Mouse (Mus musculus) heart, embryonic 11.5 days (tissue): ENCODE measurements around the gene Dip2b. TPM values are rescaled to one million over a fixed set of nuclear protein-coding genes. Genes with fewer than 3 reads are reported as not detected.

ENCODE experiments used
- ATAC-seq: fragments of 200-750 bp; cut with Nextera tagmentation; replicated peaks from 2 replicates; pipeline ENCODE4 v1.8.0; 2017; ENCODE audit warnings: moderate library complexity; ENCODE audit not compliant: insufficient number of reproducible peaks, low FRiP score, low TSS enrichment
- H3K27ac ChIP-seq: fragments of 300-500 bp; sonication (generic); 2 replicates; pipeline ENCODE4 v1.5.1; 2014; ENCODE audit warnings: mild to moderate bottlenecking, low read depth, low read length
- H3K27me3 ChIP-seq: fragments of 300-500 bp; sonication (generic); 2 replicates; pipeline ENCODE4 v1.6.1; 2014; ENCODE audit warnings: mild to moderate bottlenecking, low read length, mixed read lengths; ENCODE audit not compliant: control insufficient read depth, insufficient read depth
- H3K36me3 ChIP-seq: fragments of 300-500 bp; sonication (generic); 2 replicates; pipeline ENCODE4 v1.6.1; 2014; ENCODE audit warnings: mild to moderate bottlenecking, low read length, moderate library complexity, mixed read lengths; ENCODE audit not compliant: control insufficient read depth, insufficient read depth
- H3K4me1 ChIP-seq: fragments of 300-500 bp; sonication (generic); 2 replicates; pipeline ENCODE4 v1.6.1; 2014; ENCODE audit warnings: low read length; ENCODE audit not compliant: control insufficient read depth, insufficient read depth
- H3K4me2 ChIP-seq: fragments of 300-500 bp; sonication (generic); 2 replicates; pipeline ENCODE4 v1.6.1; 2014; ENCODE audit warnings: mild to moderate bottlenecking, moderate library complexity
- H3K4me3 ChIP-seq: fragments of 300-500 bp; sonication (generic); 2 replicates; pipeline ENCODE4 v1.5.1; 2014; ENCODE audit warnings: low read depth, low read length
- H3K9ac ChIP-seq: fragments of 300-500 bp; sonication (generic); 2 replicates; pipeline ENCODE4 v1.6.1; 2014; ENCODE audit warnings: mild to moderate bottlenecking, low read depth, low read length, moderate library complexity
- H3K9me3 ChIP-seq: fragments of 300-500 bp; sonication (generic); replicated peaks from 2 replicates; pipeline ENCODE4 v1.6.1; 2016; ENCODE audit warnings: low read length; ENCODE audit not compliant: control insufficient read depth
- WGBS: fragments of 180-500 bp; shearing (Covaris S2); extraction: QIAGEN DNeasy Blood & Tissue Kit; methylation state at CpG from one replicate; pipeline ENCODE4 v1.1.7; 2014; ENCODE audit not compliant: insufficient replicate concordance; 5-methylcytosine and 5-hydroxymethylcytosine counted together
- polyA plus RNA-seq: library from polyadenylated mRNA; unstranded; fragments of >200 nt; fragmentation: Nextera tagmentation; extraction: Ambion mirVana; gene quantifications from 2 replicates; pipeline ENCODE4 v1.2.1, GENCODE M21; 2014

Gene Dip2b
- polyA plus RNA-seq, 1 experiment from 2014 or later: 16.6 TPM

- Histone ChIP-seq H3K36me3 (no peaks in the 10 kb centered on the region), H3K27ac (no peak overlapping the region), H3K4me2 (no peak overlapping the region), H3K9ac (no peak overlapping the region), H3K27me3 (no peaks in the 10 kb centered on the region), H3K9me3 (no peaks in the 10 kb centered on the region), H3K4me1 (peaks cover 17% of the 10 kb centered on the region), H3K4me3 (no peak overlapping the region)
- 92% methylated on average over 5 of the region's 5 CpGs for WGBS
- ATAC-seq: no peak
Measured at GRCm38 (mm10) chr15:100082733-100083132, 44.3 kb downstream of the Dip2b start.

- no peak overlapping the region for H3K27ac ChIP-seq
- ATAC-seq: no peak
- WGBS: 72% methylated on average over 6 of the region's 6 CpGs
- H3K27me3 ChIP-seq: no peaks in the 10 kb centered on the region
- H3K9me3 ChIP-seq: no peaks in the 10 kb centered on the region
- peaks cover 19% of the 10 kb centered on the region for H3K4me1 ChIP-seq
- no peaks in the 10 kb centered on the region for H3K36me3 ChIP-seq
- H3K4me3 ChIP-seq: no peak overlapping the region
- H3K9ac ChIP-seq: no peak overlapping the region
- H3K4me2 ChIP-seq: no peak overlapping the region
Measured at GRCm38 (mm10) chr15:100083882-100084281, 45.4 kb downstream of the Dip2b start.

- H3K27ac ChIP-seq: no peak overlapping the region
- peaks cover 20% of the 10 kb centered on the region for H3K4me1 ChIP-seq
- ATAC-seq: no peak
- H3K4me2 ChIP-seq: no peak overlapping the region
- no peak overlapping the region for H3K4me3 ChIP-seq
- no peaks in the 10 kb centered on the region for H3K27me3 ChIP-seq
- H3K9ac ChIP-seq: no peak overlapping the region
- no peaks in the 10 kb centered on the region for H3K36me3 ChIP-seq
- no peaks in the 10 kb centered on the region for H3K9me3 ChIP-seq
- 82% methylated on average over 4 of the region's 4 CpGs for WGBS
Measured at GRCm38 (mm10) chr15:100084882-100085281, 46.4 kb downstream of the Dip2b start.

GRCm38 (mm10) chr15:100088021-100088420, 49.6 kb downstream of the Dip2b start:
- H3K4me1 ChIP-seq: peaks cover 25% of the 10 kb centered on the region
- H3K4me2 ChIP-seq: no peak overlapping the region
- no peaks in the 10 kb centered on the region for H3K27me3 ChIP-seq
- H3K4me3 ChIP-seq: no peak overlapping the region
- no peak for ATAC-seq
- H3K36me3 ChIP-seq: no peaks in the 10 kb centered on the region
- no peak overlapping the region for H3K27ac ChIP-seq
- 92% methylated on average over 7 of the region's 7 CpGs for WGBS
- H3K9ac ChIP-seq: no peak overlapping the region
- no peaks in the 10 kb centered on the region for H3K9me3 ChIP-seq

GRCm38 (mm10) chr15:100089645-100090053, 51.2 kb downstream of the Dip2b start:
- Histone ChIP-seq H3K4me1 (peaks cover 25% of the 10 kb centered on the region), H3K27me3 (no peaks in the 10 kb centered on the region), H3K9me3 (no peaks in the 10 kb centered on the region), H3K9ac (no peak overlapping the region), H3K27ac (no peak overlapping the region), H3K4me3 (no peak overlapping the region), H3K4me2 (no peak overlapping the region), H3K36me3 (no peaks in the 10 kb centered on the region)
- WGBS: 35% methylated on average over 8 of the region's 8 CpGs
- no peak; the same call in 1 of the 2 replicates for ATAC-seq

GRCm38 (mm10) chr15:100091818-100092217, 53.4 kb downstream of the Dip2b start:
- 44% methylated on average over 8 of the region's 8 CpGs for WGBS
- Histone ChIP-seq H3K27ac (peak overlapping the region; percentile 32), H3K36me3 (no peaks in the 10 kb centered on the region), H3K4me2 (no peak overlapping the region), H3K9me3 (no peaks in the 10 kb centered on the region), H3K4me1 (peaks cover 22% of the 10 kb centered on the region), H3K27me3 (no peaks in the 10 kb centered on the region), H3K4me3 (no peak overlapping the region), H3K9ac (no peak overlapping the region)
- ATAC-seq: no peak

GRCm38 (mm10) chr15:100092258-100092657, 53.8 kb downstream of the Dip2b start:
- H3K27ac ChIP-seq: peak overlapping the region; percentile 32

GRCm38 (mm10) chr15:100096587-100097428, 58.3 kb downstream of the Dip2b start:
- no peaks in the 10 kb centered on the region for H3K36me3 ChIP-seq
- H3K4me1 ChIP-seq: peaks cover 23% of the 10 kb centered on the region
- 63% methylated on average over 7 of the region's 7 CpGs for WGBS
- no peak for ATAC-seq
- H3K4me3 ChIP-seq: no peak overlapping the region
- H3K27ac ChIP-seq: no peak overlapping the region
- H3K9me3 ChIP-seq: no peaks in the 10 kb centered on the region
- H3K9ac ChIP-seq: no peak overlapping the region
- H3K27me3 ChIP-seq: no peaks in the 10 kb centered on the region
- no peak overlapping the region for H3K4me2 ChIP-seq

More at GRCm38 (mm10) chr15:100092258-100092657, 53.8 kb downstream of the Dip2b start:
- Histone ChIP-seq H3K27me3 (no peaks in the 10 kb centered on the region), H3K9me3 (no peaks in the 10 kb centered on the region), H3K36me3 (no peaks in the 10 kb centered on the region), H3K4me3 (no peak overlapping the region), H3K4me1 (peaks cover 22% of the 10 kb centered on the region), H3K9ac (no peak overlapping the region), H3K4me2 (no peak overlapping the region)
- WGBS: 54% methylated on average over 16 of the region's 16 CpGs
- no peak for ATAC-seq

GRCm38 (mm10) chr15:100100336-100100735, 61.9 kb downstream of the Dip2b start:
- Histone ChIP-seq H3K27me3 (no peaks in the 10 kb centered on the region), H3K4me3 (no peak overlapping the region), H3K9ac (no peak overlapping the region), H3K27ac (no peak overlapping the region), H3K4me2 (no peak overlapping the region), H3K36me3 (no peaks in the 10 kb centered on the region), H3K9me3 (no peaks in the 10 kb centered on the region), H3K4me1 (peaks cover 15% of the 10 kb centered on the region)
- 80% methylated on average over 7 of the region's 7 CpGs for whole genome bisulfite sequencing
- ATAC-seq: no peak
